Mouse (Mus musculus) adrenal gland, adult 2 months (tissue): ENCODE results near the gene Otof. TPM values are rescaled to one million over a fixed set of nuclear protein-coding genes. Genes with fewer than 3 reads are reported as not detected.
A peak's percentile ranks its signal among the peaks of the same experiment; 100 is the strongest.

Experiments used
- DNase-seq: peaks from one replicate; pipeline ENCODE4 v3.0.0; 2021
- long read RNA-seq: library from polyadenylated mRNA; stranded (forward); transcript quantifications from one replicate; pipeline ENCODE4 v2.0.0, GENCODE M21; 2021
- polyA plus RNA-seq: library from polyadenylated mRNA; depleted of rRNA; stranded (reverse); fragments of >200 nt; gene quantifications from 2 replicates; pipeline ENCODE4 v1.2.3, GENCODE M21; 2012; rRNA removed
- total RNA-seq, 2 experiments: library from RNA; stranded (reverse); gene quantifications; 2 replicates each; pipeline ENCODE4 v1.2.3; 2021

Otof gene
- under 1 TPM; 0.06 to 0.10 TPM for total RNA-seq
- 0.42 and 0.43 TPM in 2 replicates for polyA plus RNA-seq
- long read RNA-seq, result 0 reads

GRCm38 (mm10) chr5:30461821-30462220 lies at the start of gene Otof:
TSS of gene Otof (minus strand) at chr5:30461932.
- peak; percentile 25 for DNase-seq

- DNase-seq, result no peak
These were observed 35.6 kb upstream of the Otof start for GRCm38 (mm10) chr5:30497299-30497698.

- DNase-seq, result no peak
These were observed 35.1 kb upstream of the Otof start for GRCm38 (mm10) chr5:30496821-30497220.

DNA sequence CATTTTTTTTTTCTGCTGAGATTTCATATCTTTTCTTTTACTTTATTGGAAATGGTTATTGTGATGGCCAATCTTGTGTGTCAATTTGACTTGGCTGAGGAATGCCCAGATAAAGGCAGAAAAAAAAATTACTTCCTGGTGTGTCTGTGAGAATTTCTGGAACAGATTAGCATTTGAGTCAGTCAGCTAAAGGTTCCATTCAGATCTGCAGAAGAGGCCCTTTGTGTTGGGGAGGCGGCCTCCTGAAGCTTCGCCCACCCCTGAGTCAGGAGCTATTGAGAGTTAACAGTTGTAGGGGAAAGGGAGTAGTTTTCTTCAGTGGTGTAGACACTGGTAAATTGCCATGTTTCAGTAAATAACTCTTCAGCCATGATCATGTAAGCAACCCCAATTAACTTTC lies 33.6 kb upstream of the Otof start:
- DNase-seq, result no peak

- no peak for DNase-seq
These were observed 32.9 kb upstream of the Otof start for GRCm38 (mm10) chr5:30494606-30495005.

DNA sequence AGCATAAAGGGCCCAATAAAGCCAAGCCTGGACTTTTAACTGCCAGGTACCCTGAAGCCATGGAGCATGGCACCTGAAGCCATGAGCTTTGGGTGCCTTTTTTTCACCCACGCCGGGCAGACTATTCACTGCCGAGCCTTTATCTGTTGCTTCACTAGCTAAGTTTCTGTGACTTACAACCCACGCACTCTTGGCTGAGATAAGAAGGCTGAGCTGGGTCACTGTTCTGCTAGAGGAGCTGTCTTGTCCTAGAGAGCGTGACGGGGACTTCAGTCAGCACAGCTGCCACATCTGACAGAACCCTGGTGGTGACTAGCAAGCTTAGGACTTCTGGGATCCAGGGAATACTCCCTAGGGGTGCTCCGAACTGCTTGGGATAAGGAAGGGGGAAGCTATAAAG lies 32.0 kb upstream of the Otof start:
- no peak for DNase-seq

DNA sequence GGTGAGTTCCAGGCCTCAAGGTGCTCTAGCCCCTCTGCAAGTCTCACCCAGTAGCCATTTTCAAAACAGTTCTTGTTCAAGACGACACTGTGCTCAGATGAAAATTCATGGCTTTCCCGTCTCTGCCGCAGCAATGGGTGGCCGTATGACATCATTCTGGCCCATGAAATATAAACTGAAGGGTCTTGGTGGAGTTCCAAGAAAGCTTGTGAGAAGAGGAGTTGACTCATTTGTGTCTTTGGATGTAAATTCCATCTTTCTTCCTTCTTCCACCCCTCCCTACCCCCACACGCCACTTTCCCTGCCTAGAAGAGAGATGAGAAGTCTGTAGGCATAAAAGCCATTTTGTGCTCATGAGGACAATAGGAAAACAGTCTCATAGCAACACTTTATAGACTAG lies 29.1 kb upstream of the Otof start:
- DNase-seq, result no peak

- no peak for DNase-seq
These were observed 28.5 kb upstream of the Otof start for GRCm38 (mm10) chr5:30490215-30490614.

- DNase-seq, result no peak
These were observed 23.4 kb upstream of the Otof start for GRCm38 (mm10) chr5:30485136-30485535.

DNA sequence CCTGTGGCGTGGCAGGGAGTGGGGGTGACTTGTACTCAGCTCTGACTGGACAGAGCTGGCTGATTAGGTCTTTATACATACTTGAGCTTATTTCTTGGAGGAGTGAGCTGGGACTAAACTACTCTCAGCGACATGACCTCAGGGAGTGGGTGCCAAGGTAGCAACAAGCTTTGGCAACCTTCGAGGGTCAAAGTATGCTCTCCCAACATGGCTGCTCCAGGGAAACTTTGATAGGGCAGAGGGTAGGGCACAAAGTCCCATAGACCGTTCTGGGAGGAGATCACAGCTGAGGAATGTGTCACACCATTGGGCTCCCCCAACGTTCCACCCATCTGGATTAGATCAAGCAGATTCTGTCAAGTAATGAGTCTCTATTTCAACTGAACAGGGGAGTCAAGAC lies 22.9 kb upstream of the Otof start:
- DNase-seq, result no peak

DNA sequence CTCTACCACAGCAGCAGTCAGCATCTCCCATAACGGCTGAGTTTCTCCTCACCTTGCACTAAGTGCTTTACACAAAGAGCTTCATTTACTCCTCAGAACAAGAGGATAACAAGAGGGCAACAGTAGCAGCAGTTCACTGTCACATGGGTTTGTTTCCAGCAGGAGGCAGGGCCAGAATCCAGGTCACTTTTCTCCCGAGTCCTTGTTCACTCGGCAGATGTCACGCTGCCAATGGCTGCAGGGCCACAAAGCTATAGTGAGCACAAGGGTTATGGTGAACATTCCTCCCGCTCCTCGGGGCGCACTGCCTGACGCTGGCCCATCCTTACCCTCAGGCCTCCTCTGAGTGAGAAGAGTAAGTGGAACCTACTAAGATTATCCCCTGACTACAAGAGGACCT lies 21.8 kb upstream of the Otof start:
- DNase-seq, result no peak

GRCm38 (mm10) chr5:30482319-30482718 lies 20.6 kb upstream of the Otof start:
- peak; percentile 62 for DNase-seq

DNA sequence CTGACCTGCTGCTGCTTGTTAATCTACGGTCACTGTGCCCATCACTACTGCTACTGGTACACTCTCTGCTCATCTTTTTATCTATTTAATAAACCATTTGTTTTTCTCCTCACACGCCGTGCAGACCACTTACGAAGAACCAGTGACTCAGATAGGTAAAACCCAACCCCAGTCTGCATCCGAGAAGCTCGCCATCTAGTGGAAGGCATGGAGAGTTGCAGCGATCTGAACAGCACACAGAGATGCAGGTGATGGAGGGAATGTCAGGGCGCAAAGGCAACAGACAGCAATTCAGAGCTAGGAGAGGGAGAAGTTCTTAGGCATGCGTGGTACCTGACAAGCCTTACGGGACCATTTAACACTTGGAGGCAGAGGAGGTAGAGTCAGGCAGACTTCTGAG lies 14.8 kb upstream of the Otof start:
- no peak for DNase-seq

DNA sequence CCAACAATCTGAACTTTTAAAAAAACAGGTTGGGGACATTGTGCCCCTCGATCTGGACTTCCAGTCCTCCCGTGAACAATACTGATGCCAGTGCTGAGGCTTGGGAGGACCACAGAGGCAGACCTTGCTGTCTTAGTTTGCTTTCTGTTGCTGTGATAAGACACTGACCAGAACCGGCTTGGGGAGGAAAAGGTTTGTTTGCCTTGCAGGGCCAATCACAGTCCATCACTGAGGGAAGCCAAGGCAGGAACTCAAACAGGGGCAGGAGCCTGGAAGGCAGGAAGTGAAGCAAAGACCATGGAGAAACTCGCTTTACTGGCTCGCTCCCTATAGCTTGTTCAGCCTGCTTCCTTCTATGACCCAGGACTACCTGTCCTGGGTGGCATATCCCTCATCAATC lies 10.4 kb upstream of the Otof start:
- DNase-seq, result no peak

DNA sequence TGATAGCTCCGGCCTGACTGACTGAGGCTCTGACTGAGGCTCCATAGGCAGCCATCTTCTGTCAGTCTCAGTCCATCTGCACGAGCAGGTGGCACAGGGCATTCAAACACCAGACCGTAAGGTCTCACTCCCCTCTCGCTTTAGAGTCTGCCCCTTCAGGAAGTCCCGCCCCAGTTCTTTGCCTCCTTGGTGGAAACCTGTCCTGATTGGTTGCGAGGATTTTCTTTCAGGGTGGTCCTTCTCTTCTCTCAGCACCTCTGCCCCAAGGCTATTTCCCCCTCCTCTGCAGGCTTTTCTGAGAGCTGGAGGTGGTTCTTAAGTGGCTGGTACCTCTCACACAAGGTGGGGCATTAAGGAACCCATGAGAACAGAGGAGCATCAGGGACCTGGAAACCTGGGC lies 8.7 kb upstream of the Otof start:
- DNase-seq, result no peak

- DNase-seq, result no peak
These were observed 4.6 kb upstream of the Otof start for GRCm38 (mm10) chr5:30466315-30466714.

- DNase-seq, result no peak
These were observed 4.1 kb upstream of the Otof start, which contains the start of gene 1700001C02Rik for GRCm38 (mm10) chr5:30465861-30466260. TSS of gene 1700001C02Rik (plus strand) at chr5:30466047.

GRCm38 (mm10) chr5:30460155-30460554 lies 1.6 kb downstream of the Otof start:
- no peak for DNase-seq

DNA sequence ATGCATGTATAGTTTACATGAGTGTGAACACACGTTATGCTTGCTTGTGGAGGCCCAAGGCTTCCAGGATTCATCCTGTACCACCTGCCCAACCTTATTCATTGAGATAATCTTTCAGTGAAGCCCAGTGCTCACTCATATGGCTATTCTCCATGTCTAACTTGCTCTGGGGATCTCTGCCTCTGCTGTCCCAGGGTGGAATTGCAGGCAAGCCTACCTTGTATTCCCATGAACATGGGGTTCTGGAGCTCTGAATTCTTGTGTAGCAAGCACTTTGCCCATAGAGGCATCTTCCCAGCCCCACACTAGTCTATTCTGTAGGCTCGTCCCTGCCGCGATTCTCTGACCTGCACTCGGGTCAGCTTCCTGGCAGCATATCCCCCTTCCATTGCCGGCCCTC lies 5.7 kb downstream of the Otof start:
- no peak for DNase-seq

DNA sequence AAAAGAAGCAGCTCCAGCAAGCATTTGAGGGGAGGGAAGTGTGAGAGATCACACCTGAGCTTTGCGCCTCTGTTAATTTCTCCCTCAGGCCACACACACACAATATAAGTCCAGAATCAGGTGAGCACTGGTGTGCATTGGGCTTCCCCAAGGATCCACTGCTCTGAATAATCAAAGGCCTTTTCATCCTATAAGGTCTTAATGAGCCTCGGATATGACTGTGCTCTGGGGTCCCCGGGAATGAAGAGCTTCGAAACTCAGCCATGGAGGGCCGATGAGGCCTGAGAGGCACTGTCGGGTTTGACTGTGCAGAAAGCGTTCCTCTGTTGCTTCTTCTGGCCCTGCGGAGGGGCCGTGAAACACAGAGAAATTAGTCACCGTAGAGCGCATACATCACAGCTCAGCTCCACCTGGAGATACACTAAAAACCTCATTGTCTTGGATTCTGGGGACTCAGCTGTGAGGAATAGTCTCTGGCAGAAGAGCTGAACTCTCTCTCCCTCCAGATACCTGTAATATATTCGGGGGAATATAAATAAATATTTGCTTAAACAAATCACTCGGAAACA lies 17.3 kb downstream of the Otof start:
- DNase-seq, result no peak

- DNase-seq, result no peak
These were observed 19.5 kb downstream of the Otof start for GRCm38 (mm10) chr5:30442196-30442595.

GRCm38 (mm10) chr5:30440308-30440906 lies 21.3 kb downstream of the Otof start:
- no peak for DNase-seq

DNA sequence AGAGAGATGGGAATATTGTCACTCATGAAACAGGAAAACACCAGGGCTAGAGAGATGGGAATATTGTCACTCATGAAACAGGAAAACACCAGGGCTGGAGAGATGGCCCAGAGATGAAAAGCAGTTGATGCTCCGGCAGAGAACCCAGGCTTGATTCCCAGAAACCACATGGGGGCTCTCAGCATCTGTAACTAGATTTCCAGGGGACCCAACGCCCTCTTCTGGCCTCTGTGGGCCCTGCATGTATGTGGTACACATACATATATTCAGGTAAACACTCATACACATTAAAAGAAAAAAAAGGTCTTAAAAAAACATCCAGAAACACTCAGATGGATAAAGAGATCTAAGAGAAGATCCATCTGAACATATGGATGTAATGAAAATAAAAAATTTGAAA lies 22.8 kb downstream of the Otof start:
- no peak for DNase-seq

DNA sequence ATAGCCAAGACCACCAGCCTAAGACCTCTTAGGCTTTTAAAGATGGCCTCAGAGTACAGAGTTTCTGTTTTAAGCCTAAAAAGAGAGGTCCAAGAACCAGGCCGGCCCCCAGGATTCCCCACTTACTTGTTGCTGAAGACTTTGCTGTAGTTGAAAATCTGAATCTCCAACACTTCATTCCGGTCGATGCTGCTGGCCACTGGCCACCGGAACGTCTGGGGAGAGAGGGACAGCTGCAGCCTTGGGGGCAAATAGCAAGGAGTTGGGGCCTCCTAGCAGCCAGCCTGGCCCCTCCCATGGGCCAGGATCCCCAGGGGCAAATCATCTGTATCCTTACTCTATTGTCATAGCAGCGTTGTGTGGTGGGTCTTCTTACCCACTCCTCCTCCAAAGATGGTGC lies 34.3 kb downstream of the Otof start:
- no peak for DNase-seq
